Mouse (Mus musculus): Measurements from ENCODE around the gene Atf5. TPM values are rescaled to one million over a fixed set of nuclear protein-coding genes. Genes with fewer than 3 reads are reported as not detected.

Atf5 gene
- 4.4 to 5.2 TPM (median 4.4 TPM) in 4 replicates for total RNA-seq (2023)

GRCm38 (mm10) chr7:44816470-44817021 lies at the start of gene Atf5:
Atf5 (minus strand) TSS chr7:44816658.

GRCm38 (mm10) chr7:44857042-44857552 lies 40.6 kb upstream of the Atf5 start, which contains the start of gene Pnkp:
Pnkp (plus strand) TSS chr7:44857139.

DNA sequence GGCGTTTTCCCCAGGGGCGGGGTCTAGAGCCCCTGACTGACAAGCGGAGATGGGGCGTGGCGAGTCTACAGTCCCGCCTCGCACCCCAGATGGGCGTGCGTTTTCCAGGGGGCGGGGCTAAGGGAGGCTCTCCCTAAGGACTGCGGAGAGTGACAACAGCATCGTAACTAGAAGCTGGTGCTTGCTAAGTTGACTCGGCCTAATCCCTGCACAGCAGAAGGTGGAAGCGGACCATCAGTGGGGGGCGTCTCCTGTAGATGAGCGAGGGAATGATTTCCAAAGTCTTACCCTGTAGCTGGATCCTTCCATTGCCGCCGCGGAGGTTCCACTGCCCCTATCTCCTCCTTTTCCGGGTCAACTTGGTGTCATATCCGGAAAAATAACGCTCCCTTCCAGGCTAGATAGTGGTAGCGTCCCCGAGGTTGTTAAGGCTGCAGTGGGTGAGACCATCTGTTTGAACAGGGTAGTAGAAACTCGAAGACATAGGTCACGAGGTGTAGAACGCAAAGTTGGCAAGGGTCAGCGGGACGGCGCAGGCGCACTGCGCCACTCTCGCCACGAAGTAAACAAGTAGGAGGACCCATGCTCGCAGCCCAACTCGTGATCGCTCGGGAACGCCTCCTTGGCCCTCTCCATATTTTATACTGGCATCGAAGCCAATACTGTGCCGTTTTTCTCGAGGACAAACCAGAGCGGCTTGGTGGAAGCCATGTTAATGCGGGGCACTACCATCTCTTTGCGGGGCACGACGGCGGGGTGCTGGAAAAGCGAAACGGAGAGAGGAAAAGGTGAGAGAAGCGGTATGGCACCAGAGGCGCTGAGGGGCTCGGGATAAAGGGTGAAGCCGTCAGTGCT lies 32.3 kb upstream of the Atf5 start, which contains the start of the genes Akt1s1 and Tbc1d17:
Gene Akt1s1 (plus strand): TSS at position 431 of the 855 bp plus-strand sequence.
Gene Tbc1d17 (minus strand): TSS at position 519 of the 855 bp plus-strand sequence.

GRCm38 (mm10) chr7:44815721-44816469 lies 563 bp downstream of the Atf5 start, which contains the start of the genes Nup62 and Il4i1:
Nup62 (plus strand) TSS chr7:44816088.
Il4i1 (plus strand) TSS chr7:44816387.

Other genes starting within 250 kb of the Atf5 start
- gene Napsa, start 244.3 kb downstream of the Atf5 start, total RNA-seq (2023): 536 to 582 TPM (median 560 TPM) in 4 replicates
- 24.2 to 30.1 TPM (median 26.7 TPM) in 4 replicates for gene Kcnc3, start 226.0 kb downstream of the Atf5 start, total RNA-seq (2023)
- 0.27 TPM in 1 of 4 replicates, not detected in the others for gene Myh14, start 145.8 kb downstream of the Atf5 start, total RNA-seq (2023)
- not detected in 4 replicates for gene Izumo2, start 107.9 kb downstream of the Atf5 start, total RNA-seq (2023)
- gene Vrk3, start 68.2 kb downstream of the Atf5 start, total RNA-seq (2023): 71.8 to 83.5 TPM (median 82.3 TPM) in 4 replicates
- 2.4 to 3.5 TPM (median 2.5 TPM) in 4 replicates for gene Zfp473, start 65.6 kb downstream of the Atf5 start, total RNA-seq (2023)
- 38.1 to 43.6 TPM (median 42.2 TPM) in 4 replicates for gene Nup62, start 570 bp downstream of the Atf5 start, total RNA-seq (2023)
- gene Il4i1, start 271 bp downstream of the Atf5 start, total RNA-seq (2023): 107 to 141 TPM (median 132 TPM) in 4 replicates
- gene Akt1s1, start 32.3 kb upstream of the Atf5 start, total RNA-seq (2023): 29.9 to 41.1 TPM (median 31.8 TPM) in 4 replicates
- 115 to 148 TPM (median 127 TPM) in 4 replicates for gene Tbc1d17, start 32.4 kb upstream of the Atf5 start, total RNA-seq (2023)
- gene Pnkp, start 40.5 kb upstream of the Atf5 start, total RNA-seq (2023): 67.9 to 83.2 TPM (median 71.0 TPM) in 4 replicates
- 15.9 to 30.2 TPM (median 18.0 TPM) in 4 replicates for gene Ptov1, start 53.1 kb upstream of the Atf5 start, total RNA-seq (2023)
- gene Med25, start 76.1 kb upstream of the Atf5 start, total RNA-seq (2023): 55.3 to 70.3 TPM (median 69.2 TPM) in 4 replicates
- 23.2 to 35.7 TPM (median 31.8 TPM) in 4 replicates for gene Fuz, start 79.4 kb upstream of the Atf5 start, total RNA-seq (2023)
- gene Ap2a1, start 112.8 kb upstream of the Atf5 start, total RNA-seq (2023): 80.9 to 89.4 TPM (median 83.8 TPM) in 4 replicates
- gene Tsks, start 126.5 kb upstream of the Atf5 start, total RNA-seq (2023): not detected in 4 replicates
- 0.60 TPM in 1 of 4 replicates, not detected in the others for gene Cpt1c, start 158.2 kb upstream of the Atf5 start, total RNA-seq (2023)
- 144 to 150 TPM (median 149 TPM) in 4 replicates for gene Prmt1, start 169.9 kb upstream of the Atf5 start, total RNA-seq (2023)
- gene Irf3, start 181.0 kb upstream of the Atf5 start, total RNA-seq (2023): 149 to 182 TPM (median 160 TPM) in 4 replicates
- gene Bcl2l12, start 182.1 kb upstream of the Atf5 start, total RNA-seq (2023): 31.3 to 35.1 TPM (median 34.3 TPM) in 4 replicates
- gene Scaf1, start 199.7 kb upstream of the Atf5 start, total RNA-seq (2023): 92.2 to 102 TPM (median 101 TPM) in 4 replicates
- gene Rras, start 201.3 kb upstream of the Atf5 start, total RNA-seq (2023): 13.1 to 16.8 TPM (median 14.4 TPM) in 4 replicates
- gene Prr12, start 236.2 kb upstream of the Atf5 start, total RNA-seq (2023): 69.9 to 75.6 TPM (median 73.7 TPM) in 4 replicates
- 51.4 to 59.1 TPM (median 57.5 TPM) in 4 replicates for gene Nosip, start 245.8 kb upstream of the Atf5 start, total RNA-seq (2023)
- gene Prrg2, start 246.0 kb upstream of the Atf5 start, total RNA-seq (2023): 2.5 to 3.6 TPM (median 3.0 TPM) in 4 replicates